Mouse (Mus musculus) lung, embryonic 15.5 days (tissue): ENCODE measurements around the gene Ptges. TPM values are rescaled to one million over a fixed set of nuclear protein-coding genes. Genes with fewer than 3 reads are reported as not detected.

Source experiments
- ATAC-seq: fragments of 200-750 bp; cut with Nextera tagmentation; 2 replicates; pipeline ENCODE4 v1.8.0; 2017; ENCODE audit warnings: moderate number of reproducible peaks, borderline replicate concordance; ENCODE audit not compliant: low FRiP score, low TSS enrichment; ENCODE audit errors: extremely low read depth
- H3K27ac ChIP-seq: fragments of 300-500 bp; sonication (generic); 2 replicates; pipeline ENCODE4 v1.5.1; 2015; ENCODE audit warnings: moderate library complexity, mild to moderate bottlenecking, inconsistent platforms
- H3K27me3 ChIP-seq: fragments of 300-500 bp; sonication (generic); 2 replicates; pipeline ENCODE4 v1.6.1; 2015; ENCODE audit warnings: inconsistent platforms
- H3K36me3 ChIP-seq: fragments of 300-500 bp; sonication (generic); 2 replicates; pipeline ENCODE4 v1.6.1; 2015; ENCODE audit warnings: inconsistent platforms
- H3K4me1 ChIP-seq: fragments of 300-500 bp; sonication (generic); 2 replicates; pipeline ENCODE4 v1.6.1; 2015; ENCODE audit warnings: inconsistent platforms
- H3K4me2 ChIP-seq: fragments of 300-500 bp; sonication (generic); 2 replicates; pipeline ENCODE4 v1.6.1; 2015; ENCODE audit warnings: inconsistent platforms, mild to moderate bottlenecking, moderate library complexity
- H3K4me3 ChIP-seq: fragments of 300-500 bp; sonication (generic); 2 replicates; pipeline ENCODE4 v1.5.1; 2015; ENCODE audit warnings: mild to moderate bottlenecking, inconsistent platforms
- H3K9ac ChIP-seq: fragments of 300-500 bp; sonication (generic); 2 replicates; pipeline ENCODE4 v1.6.1; 2015; ENCODE audit warnings: inconsistent platforms
- H3K9me3 ChIP-seq: fragments of 300-500 bp; sonication (generic); 2 replicates; pipeline ENCODE4 v1.6.1; 2016; ENCODE audit warnings: inconsistent platforms
- whole genome bisulfite sequencing: fragments of 180-500 bp; shearing (Covaris S2); methylation state at CpG from one replicate; pipeline ENCODE4 v1.1.7; 2015; 5-methylcytosine and 5-hydroxymethylcytosine counted together
- polyA plus RNA-seq: library from polyadenylated mRNA; unstranded; fragments of >200 nt; fragmentation: Nextera tagmentation; extraction: Ambion mirVana; gene quantifications from 2 replicates; pipeline ENCODE4 v1.2.1, GENCODE M21; 2015

The Ptges gene
- polyA plus RNA-seq, result 19.3 and 24.1 TPM in 2 replicates

GRCm38 (mm10) chr2:30929483-30930045 lies at the start of gene Ptges:
Gene Ptges, minus strand, starts transcription at chr2:30929863.
- 2% methylated on average over 23 of the region's 23 CpGs for whole genome bisulfite sequencing
- peak within 1 kb of the TSS; percentile 23; the same call in 1 of the 2 replicates for H3K9ac ChIP-seq
- peak within 1 kb of the TSS; percentile 32 for H3K4me3 ChIP-seq
- H3K4me1 ChIP-seq, result peaks cover 42% of the 10 kb centered on the region
- H3K27ac ChIP-seq, result peak within 1 kb of the TSS; percentile 94; the same call in 1 of the 2 replicates
- 0 out of 2 replicates have a peak, but pooled peaks have one; percentile 9 for ATAC-seq
- no peaks in the 10 kb centered on the region for H3K36me3 ChIP-seq
- H3K9me3 ChIP-seq, result no peaks in the 10 kb centered on the region
- peak within 1 kb of the TSS; percentile 68 for H3K4me2 ChIP-seq
- no peaks in the 10 kb centered on the region for H3K27me3 ChIP-seq

- Histone ChIP-seq H3K9me3 (no peaks in the 10 kb centered on the region), H3K27me3 (no peaks in the 10 kb centered on the region), H3K4me3 (peak within 1 kb of the TSS; percentile 99), H3K4me2 (peak within 1 kb of the TSS; percentile 91), H3K27ac (peak within 1 kb of the TSS; percentile 66), H3K36me3 (peaks cover 26% of the 10 kb centered on the region), H3K4me1 (peaks cover 16% of the 10 kb centered on the region), H3K9ac (peak within 1 kb of the TSS; percentile 96)
- 2% methylated on average over 54 of the region's 59 CpGs for WGBS
- ATAC-seq, result peak; percentile 91
Observed at GRCm38 (mm10) chr2:30967352-30968327, 38.0 kb upstream of the Ptges start, which contains the start of gene Tor1a. Gene Tor1a, minus strand, starts transcription at chr2:30967933.

GRCm38 (mm10) chr2:30966826-30967225 lies 37.2 kb upstream of the Ptges start:
- no peak overlapping the region; the same call in 1 of the 2 replicates for H3K27ac ChIP-seq
- H3K9me3 ChIP-seq, result no peaks in the 10 kb centered on the region
- peak overlapping the region; percentile 91 for H3K4me2 ChIP-seq
- peak overlapping the region; percentile 96 for H3K9ac ChIP-seq
- no peaks in the 10 kb centered on the region for H3K27me3 ChIP-seq
- no peak for ATAC-seq
- peaks cover 30% of the 10 kb centered on the region for H3K36me3 ChIP-seq
- WGBS, result 12% methylated on average over 16 of the region's 16 CpGs
- H3K4me1 ChIP-seq, result peaks cover 16% of the 10 kb centered on the region
- H3K4me3 ChIP-seq, result peak overlapping the region; percentile 99

- peaks cover 42% of the 10 kb centered on the region for H3K36me3 ChIP-seq
- H3K9me3 ChIP-seq, result no peaks in the 10 kb centered on the region
- no peak overlapping the region for H3K27ac ChIP-seq
- no peak overlapping the region for H3K4me3 ChIP-seq
- no peaks in the 10 kb centered on the region for H3K27me3 ChIP-seq
- H3K4me1 ChIP-seq, result peaks cover 16% of the 10 kb centered on the region
- H3K4me2 ChIP-seq, result no peak overlapping the region
- ATAC-seq, result no peak
- no peak overlapping the region for H3K9ac ChIP-seq
- whole genome bisulfite sequencing, result 88% methylated on average over 8 of the region's 8 CpGs
Observed at GRCm38 (mm10) chr2:30965627-30966026, 36.0 kb upstream of the Ptges start.

- no peak overlapping the region for H3K27ac ChIP-seq
- no peak overlapping the region for H3K4me2 ChIP-seq
- 77% methylated on average over 11 of the region's 11 CpGs for WGBS
- no peak overlapping the region for H3K4me3 ChIP-seq
- H3K27me3 ChIP-seq, result no peaks in the 10 kb centered on the region
- H3K36me3 ChIP-seq, result peaks cover 71% of the 10 kb centered on the region
- no peaks in the 10 kb centered on the region for H3K9me3 ChIP-seq
- no peak overlapping the region for H3K9ac ChIP-seq
- no peak for ATAC-seq
- peaks cover 16% of the 10 kb centered on the region for H3K4me1 ChIP-seq
Observed at GRCm38 (mm10) chr2:30962570-30963254, 33.0 kb upstream of the Ptges start.

- no peak for ATAC-seq
- H3K27me3 ChIP-seq, result no peaks in the 10 kb centered on the region
- no peak overlapping the region for H3K9ac ChIP-seq
- H3K4me3 ChIP-seq, result no peak overlapping the region
- peaks cover 4% of the 10 kb centered on the region for H3K4me1 ChIP-seq
- peaks cover 95% of the 10 kb centered on the region for H3K36me3 ChIP-seq
- H3K27ac ChIP-seq, result no peak overlapping the region
- WGBS, result 39% methylated on average over 5 of the region's 5 CpGs
- H3K9me3 ChIP-seq, result no peaks in the 10 kb centered on the region
- no peak overlapping the region for H3K4me2 ChIP-seq
Observed at GRCm38 (mm10) chr2:30959856-30960255, 30.2 kb upstream of the Ptges start.

- no peak overlapping the region for H3K9ac ChIP-seq
- no peak for ATAC-seq
- no peaks in the 10 kb centered on the region for H3K9me3 ChIP-seq
- no peak overlapping the region for H3K27ac ChIP-seq
- peaks cover 84% of the 10 kb centered on the region for H3K36me3 ChIP-seq
- peaks cover 15% of the 10 kb centered on the region for H3K4me1 ChIP-seq
- no peak overlapping the region for H3K4me2 ChIP-seq
- H3K4me3 ChIP-seq, result no peak overlapping the region
- WGBS, result 81% methylated on average over 14 of the region's 14 CpGs
- no peaks in the 10 kb centered on the region for H3K27me3 ChIP-seq
Observed at GRCm38 (mm10) chr2:30958726-30959125, 29.1 kb upstream of the Ptges start.

GRCm38 (mm10) chr2:30957511-30957910 lies 27.8 kb upstream of the Ptges start:
- Histone ChIP-seq H3K27me3 (no peaks in the 10 kb centered on the region), H3K4me2 (no peak overlapping the region), H3K4me1 (peaks cover 19% of the 10 kb centered on the region), H3K9me3 (no peaks in the 10 kb centered on the region), H3K9ac (no peak overlapping the region), H3K36me3 (peaks cover 72% of the 10 kb centered on the region), H3K4me3 (no peak overlapping the region), H3K27ac (no peak overlapping the region)
- WGBS, result 78% methylated on average over 4 of the region's 4 CpGs
- no peak for ATAC-seq

GRCm38 (mm10) chr2:30954797-30955196 lies 25.1 kb upstream of the Ptges start:
- Histone ChIP-seq H3K9me3 (no peaks in the 10 kb centered on the region), H3K4me3 (peak overlapping the region; percentile 77; the same call in 1 of the 2 replicates), H3K27me3 (no peaks in the 10 kb centered on the region), H3K4me1 (peaks cover 22% of the 10 kb centered on the region), H3K27ac (no peak overlapping the region), H3K9ac (no peak overlapping the region), H3K4me2 (peak overlapping the region; percentile 83), H3K36me3 (peaks cover 46% of the 10 kb centered on the region)
- no peak for ATAC-seq
- WGBS, result 52% methylated on average over 6 of the region's 6 CpGs

- WGBS, result under 1% methylated on average over 60 of the region's 60 CpGs
- H3K27ac ChIP-seq, result peak within 1 kb of the TSS; percentile 74
- H3K4me2 ChIP-seq, result peak within 1 kb of the TSS; percentile 83
- peak within 1 kb of the TSS; percentile 92 for H3K9ac ChIP-seq
- peak within 1 kb of the TSS; percentile 77 for H3K4me3 ChIP-seq
- H3K9me3 ChIP-seq, result no peaks in the 10 kb centered on the region
- peaks cover 22% of the 10 kb centered on the region for H3K4me1 ChIP-seq
- peaks cover 28% of the 10 kb centered on the region for H3K36me3 ChIP-seq
- H3K27me3 ChIP-seq, result no peaks in the 10 kb centered on the region
- ATAC-seq, result peak; percentile 77; the same call in 1 of the 2 replicates
Observed at GRCm38 (mm10) chr2:30952824-30953490, 23.3 kb upstream of the Ptges start, which contains the start of gene Tor1b. Gene Tor1b, plus strand, starts transcription at chr2:30952959.

- peak overlapping the region; percentile 32; the same call in 1 of the 2 replicates for H3K27ac ChIP-seq
- H3K9ac ChIP-seq, result peak overlapping the region; percentile 92
- peaks cover 22% of the 10 kb centered on the region for H3K36me3 ChIP-seq
- H3K27me3 ChIP-seq, result no peaks in the 10 kb centered on the region
- H3K4me3 ChIP-seq, result peak overlapping the region; percentile 77
- 27% methylated on average over 5 of the region's 5 CpGs for WGBS
- peaks cover 22% of the 10 kb centered on the region for H3K4me1 ChIP-seq
- no peak; the same call in none of the 2 replicates for ATAC-seq
- H3K4me2 ChIP-seq, result peak overlapping the region; percentile 83
- no peaks in the 10 kb centered on the region for H3K9me3 ChIP-seq
Observed at GRCm38 (mm10) chr2:30952457-30952823, 22.8 kb upstream of the Ptges start.
